Mouse (Mus musculus) MEL-GATA-1-ER (cell line): ENCODE data around the gene Gm29797.

Experiments
- DNase-seq: peaks from one replicate; pipeline ENCODE4 v3.0.0-alpha.2; 2012; ENCODE audit warnings: low read depth; ENCODE audit errors: extremely low read depth

The Gm29797 gene

GRCm38 (mm10) chr2:181695776-181696175, 38.9 kb downstream of the Gm29797 start:
- no peak for DNase-seq

GRCm38 (mm10) chr2:181696801-181697420, 40.1 kb downstream of the Gm29797 start:
- DNase-seq, result no peak

- no peak for DNase-seq
Observed at GRCm38 (mm10) chr2:181698241-181698640, 41.4 kb downstream of the Gm29797 start, which contains the start of gene Lkaaear1. TSS of gene Lkaaear1 (minus strand) at chr2:181698442.

GRCm38 (mm10) chr2:181706668-181707067, 49.8 kb downstream of the Gm29797 start:
- DNase-seq, result peak; percentile 41
